Mouse (Mus musculus) small intestine, adult 2 months (tissue): ENCODE data around the gene Zfp420. TPM values are rescaled to one million over a fixed set of nuclear protein-coding genes. Genes with fewer than 3 reads are reported as not detected.

Source experiments
- H3K27ac ChIP-seq: fragments of 200-500 bp; 2 replicates; pipeline ENCODE4 v1.5.1; 2012; ENCODE audit warnings: low read depth, low read length, control low read depth, inconsistent platforms; ENCODE audit not compliant: insufficient read depth
- H3K27me3 ChIP-seq: fragments of 200-500 bp; 2 replicates; pipeline ENCODE4 v1.6.1; 2012; ENCODE audit warnings: mild to moderate bottlenecking, moderate library complexity, low read length, inconsistent platforms; ENCODE audit not compliant: control insufficient read depth, insufficient read depth
- H3K36me3 ChIP-seq: fragments of 200-500 bp; 2 replicates; pipeline ENCODE4 v1.6.1; 2012; ENCODE audit warnings: mild to moderate bottlenecking, low read length, control low read depth, inconsistent platforms; ENCODE audit not compliant: control insufficient read depth, insufficient read depth
- H3K4me1 ChIP-seq: fragments of 200-500 bp; 2 replicates; pipeline ENCODE4 v1.6.1; 2012; ENCODE audit warnings: low read length, inconsistent platforms, mixed read lengths; ENCODE audit not compliant: control insufficient read depth, insufficient read depth, insufficient read length
- H3K4me3 ChIP-seq: fragments of 200-500 bp; 2 replicates; pipeline ENCODE4 v1.5.1; 2012; ENCODE audit warnings: low read depth, mild to moderate bottlenecking, control low read depth, inconsistent platforms, low read length, moderate library complexity
- CTCF ChIP-seq: fragments of 200-500 bp; IDR thresholded peaks from 2 replicates; pipeline ENCODE4 v1.5.1; 2012; ENCODE audit warnings: low read depth, mild to moderate bottlenecking, control low read depth, inconsistent platforms, low read length, moderate library complexity, mixed read lengths; ENCODE audit not compliant: insufficient replicate concordance, insufficient read length; ENCODE audit errors: extremely low read depth
- POLR2A ChIP-seq: fragments of 200-500 bp; IDR thresholded peaks from 2 replicates; pipeline ENCODE4 v1.6.1; 2012; ENCODE audit warnings: low read depth, mild to moderate bottlenecking, control low read depth, inconsistent platforms, low read length, moderate library complexity
- WGBS: fragments of 180-500 bp; shearing (Covaris S2); methylation state at CpG from one replicate; pipeline ENCODE4 v1.1.7; 2018; 5-methylcytosine and 5-hydroxymethylcytosine counted together
- polyA plus RNA-seq: library from polyadenylated mRNA; depleted of rRNA; stranded (reverse); fragments of >200 nt; gene quantifications from 2 replicates; pipeline ENCODE4 v1.2.3, GENCODE M21; 2012

Zfp420 gene
- polyA plus RNA-seq, 1 experiment: 0.13 TPM

GRCm38 (mm10) chr7:29892756-29893155 is 33.0 kb downstream of the Zfp420 start:
- Histone ChIP-seq H3K4me1 (no peaks in the 10 kb centered on the region), H3K27ac (no peak overlapping the region), H3K36me3 (peaks cover 34% of the 10 kb centered on the region), H3K27me3 (no peaks in the 10 kb centered on the region; the same call in 1 of the 2 replicates), H3K4me3 (no peak overlapping the region)
- TF ChIP-seq CTCF (no peak), POLR2A (no peak)
- 98% methylated on average over 4 of the region's 4 CpGs for WGBS

GRCm38 (mm10) chr7:29898351-29898750 is 38.6 kb downstream of the Zfp420 start:
- H3K36me3 ChIP-seq: peaks cover 62% of the 10 kb centered on the region
- H3K4me3 ChIP-seq: no peak overlapping the region
- 89% methylated on average over 4 of the region's 4 CpGs for WGBS
- no peaks in the 10 kb centered on the region for H3K27me3 ChIP-seq
- H3K4me1 ChIP-seq: no peaks in the 10 kb centered on the region
- no peak overlapping the region for H3K27ac ChIP-seq
- TF ChIP-seq CTCF: no peak
- no peak for TF ChIP-seq POLR2A

GRCm38 (mm10) chr7:29904101-29904500 is 44.3 kb downstream of the Zfp420 start:
- H3K36me3 ChIP-seq: peaks cover 22% of the 10 kb centered on the region
- WGBS: 99% methylated on average over 4 of the region's 4 CpGs
- no peak overlapping the region for H3K27ac ChIP-seq
- H3K4me1 ChIP-seq: peaks cover 2% of the 10 kb centered on the region; the same call in 1 of the 2 replicates
- H3K4me3 ChIP-seq: no peak overlapping the region
- no peak for TF ChIP-seq POLR2A
- no peak for TF ChIP-seq CTCF
- H3K27me3 ChIP-seq: no peaks in the 10 kb centered on the region

- peaks cover 7% of the 10 kb centered on the region; the same call in 1 of the 2 replicates for H3K36me3 ChIP-seq
- H3K4me1 ChIP-seq: peaks cover 2% of the 10 kb centered on the region; the same call in 1 of the 2 replicates
- no peaks in the 10 kb centered on the region for H3K27me3 ChIP-seq
- peak within 1 kb of the TSS; percentile 89 for H3K27ac ChIP-seq
- TF ChIP-seq POLR2A: no peak
- WGBS: under 1% methylated on average over 22 of the region's 22 CpGs
- peak within 1 kb of the TSS; percentile 73 for H3K4me3 ChIP-seq
These were observed 46.3 kb downstream of the Zfp420 start, which contains the start of gene Zfp27 for GRCm38 (mm10) chr7:29905966-29906681. TSS of gene Zfp27 (minus strand) at chr7:29906572.

- 16% methylated on average over 8 of the region's 8 CpGs for WGBS
- Histone ChIP-seq H3K4me1 (peaks cover 2% of the 10 kb centered on the region; the same call in 1 of the 2 replicates), H3K4me3 (peak overlapping the region; percentile 24; the same call in 1 of the 2 replicates), H3K27ac (peak overlapping the region; percentile 89), H3K27me3 (no peaks in the 10 kb centered on the region), H3K36me3 (peaks cover 6% of the 10 kb centered on the region; the same call in 1 of the 2 replicates)
- no peak for TF ChIP-seq POLR2A
- TF ChIP-seq CTCF: no peak
These were observed 46.9 kb downstream of the Zfp420 start for GRCm38 (mm10) chr7:29906682-29907058.

GRCm38 (mm10) chr7:29907206-29907605 is 47.4 kb downstream of the Zfp420 start:
- no peak overlapping the region for H3K4me3 ChIP-seq
- no peak overlapping the region for H3K27ac ChIP-seq
- no peaks in the 10 kb centered on the region for H3K27me3 ChIP-seq
- 0 out of 2 replicates have a peak, but pooled peaks cover 5% of the 10 kb centered on the region for H3K36me3 ChIP-seq
- H3K4me1 ChIP-seq: peaks cover 2% of the 10 kb centered on the region; the same call in 1 of the 2 replicates
- TF ChIP-seq POLR2A: no peak
- TF ChIP-seq CTCF: no peak
- 88% methylated on average over 5 of the region's 5 CpGs for WGBS

- H3K27ac ChIP-seq: peak within 1 kb of the TSS; percentile 48
- H3K4me1 ChIP-seq: peaks cover 2% of the 10 kb centered on the region; the same call in 1 of the 2 replicates
- under 1% methylated on average over 33 of the region's 33 CpGs for WGBS
- H3K36me3 ChIP-seq: peaks cover 4% of the 10 kb centered on the region; the same call in 1 of the 2 replicates
- TF ChIP-seq CTCF: no peak
- TF ChIP-seq POLR2A: 0 out of 2 replicates have a peak, but pooled peaks have one; percentile 11
- peak within 1 kb of the TSS; percentile 76 for H3K4me3 ChIP-seq
- H3K27me3 ChIP-seq: no peaks in the 10 kb centered on the region
These were observed 48.6 kb downstream of the Zfp420 start, which contains the start of gene Zfp383 for GRCm38 (mm10) chr7:29908130-29908950. TSS of gene Zfp383 (plus strand) at chr7:29908223.
